In genomic region chr9:72532381-72533088, GRCm38 (mm10) we compare ENCODE assay signal across 8 mouse cellular contexts. TPM values are rescaled to one million over a fixed set of nuclear protein-coding genes. Genes with fewer than 3 reads are reported as not detected.
A peak's percentile ranks its signal among the peaks of the same experiment; 100 is the strongest.
DNase-seq lines count a peak whose midpoint lies in the region; ATAC-seq lines count a peak whose summit lies in the region.

No protein-coding gene starts in this region.

- peak overlapping the region; percentile 100 for H3K27ac ChIP-seq in hindbrain, embryonic 12.5 days

- peak; percentile 42 for DNase-seq in NIH3T3 (ENCODE audit: low read depth)
- DNase-seq in cerebellum, postnatal 10 days, result peak; percentile 82 to 87
- peak; percentile 49 to 61 for DNase-seq in frontal cortex, postnatal 10 days (ENCODE audit: low spot score in 2 of 2)
- peak; percentile 30 for DNase-seq in left cerebral cortex, adult 11 months (ENCODE audit: low spot score)
- DNase-seq in lung, postnatal 25 days (ENCODE audit: low spot score), result peak; percentile 22
- DNase-seq in retina, embryonic 14.5 days (ENCODE audit: low spot score), result peak; percentile 72
- peak; percentile 68 to 80 for DNase-seq in thymus, postnatal 36 days

- H3K9ac ChIP-seq in hindbrain, embryonic 12.5 days, result peak overlapping the region; percentile 92

- H3K4me3 ChIP-seq in hindbrain, embryonic 12.5 days, result peak overlapping the region; percentile 86

- H3K36me3 ChIP-seq in hindbrain, embryonic 12.5 days, result no peaks in the 10 kb centered on the region

- H3K27me3 ChIP-seq in hindbrain, embryonic 12.5 days, result no peaks in the 10 kb centered on the region

- peak; percentile 65 for ATAC-seq in hindbrain, embryonic 12.5 days (ENCODE audit: low FRiP score)

- peaks cover 10% of the 10 kb centered on the region for H3K4me1 ChIP-seq in hindbrain, embryonic 12.5 days

- H3K9me3 ChIP-seq in hindbrain, embryonic 12.5 days (replicated peaks), result no peaks in the 10 kb centered on the region

- WGBS in hindbrain, embryonic 12.5 days, result 2% methylated on average over 48 of the region's 55 CpGs

- peak overlapping the region; percentile 70 for H3K4me2 ChIP-seq in hindbrain, embryonic 12.5 days (replicated peaks)

RNA-seq across cellular contexts. Expression of gene Rfx7, which starts 0.5 kb away (rescaled TPM):
- 21.3 and 21.7 TPM in 2 replicates for polyA plus RNA-seq in hindbrain, embryonic 12.5 days (2016; fragmentation: Nextera tagmentation; extraction: Ambion mirVana)

RNA-seq across cellular contexts. Expression of gene Tex9, which starts 40.5 kb away (rescaled TPM):
- polyA plus RNA-seq in hindbrain, embryonic 12.5 days (2016; fragmentation: Nextera tagmentation; extraction: Ambion mirVana), result 55.1 and 57.8 TPM in 2 replicates

Comparison
In these comparisons a context has a peak if more than half of its experiments do, and no peak if none do; other contexts are left out.
1. Peak in every context shown above with its lines: DNase-seq, ATAC-seq, H3K4me3 ChIP-seq and H3K27ac ChIP-seq.
2. DNase-seq: peak in every context shown above with its lines; median percentile 84 in cerebellum, postnatal 10 days; 74 in thymus, postnatal 36 days; 72 in retina, embryonic 14.5 days; 55 in frontal cortex, postnatal 10 days; 42 in NIH3T3; 30 in left cerebral cortex, adult 11 months; 22 in lung, postnatal 25 days.